Mouse (Mus musculus) G1E-ER4 (cell line): ENCODE measurements around the gene Itpr2. TPM values are rescaled to one million over a fixed set of nuclear protein-coding genes. Genes with fewer than 3 reads are reported as not detected.

Experiments
- GATA1 ChIP-seq: IDR thresholded peaks from one replicate; pipeline ENCODE4 v1.8.0; 2012; ENCODE audit warnings: low read length, inconsistent platforms
- polyA plus RNA-seq: library from polyadenylated mRNA; stranded (reverse); fragments of >175 nt; gene quantifications from 2 replicates; pipeline ENCODE4 v1.2.3, GENCODE M21; 2012

Gene Itpr2
- polyA plus RNA-seq, 1 experiment: 1.9 TPM

GRCm38 (mm10) chr6:146414094-146414493 is 87.9 kb downstream of the Itpr2 start:
- TF ChIP-seq GATA1: no peak

- no peak for TF ChIP-seq GATA1
Observed at GRCm38 (mm10) chr6:146411446-146412070, 90.5 kb downstream of the Itpr2 start.

- TF ChIP-seq GATA1: no peak
Observed at GRCm38 (mm10) chr6:146410427-146410810, 91.6 kb downstream of the Itpr2 start.

GRCm38 (mm10) chr6:146409692-146410426 is 92.2 kb downstream of the Itpr2 start:
- no peak for TF ChIP-seq GATA1

GRCm38 (mm10) chr6:146405380-146405779 is 96.6 kb downstream of the Itpr2 start:
- TF ChIP-seq GATA1: no peak

- TF ChIP-seq GATA1: no peak
Observed at GRCm38 (mm10) chr6:146404876-146405275, 97.1 kb downstream of the Itpr2 start.

GRCm38 (mm10) chr6:146404156-146404555 is 97.9 kb downstream of the Itpr2 start:
- TF ChIP-seq GATA1: no peak

- no peak for TF ChIP-seq GATA1
Observed at GRCm38 (mm10) chr6:146402905-146403642, 98.9 kb downstream of the Itpr2 start.

GRCm38 (mm10) chr6:146397803-146398202 is 104.2 kb downstream of the Itpr2 start:
- TF ChIP-seq GATA1: no peak

- TF ChIP-seq GATA1: no peak
Observed at GRCm38 (mm10) chr6:146396253-146396652, 105.8 kb downstream of the Itpr2 start.

- no peak for TF ChIP-seq GATA1
Observed at GRCm38 (mm10) chr6:146395616-146396015, 106.4 kb downstream of the Itpr2 start.

- no peak for TF ChIP-seq GATA1
Observed at GRCm38 (mm10) chr6:146392188-146392587, 109.8 kb downstream of the Itpr2 start.

GRCm38 (mm10) chr6:146390159-146390558 is 111.9 kb downstream of the Itpr2 start:
- TF ChIP-seq GATA1: no peak

GRCm38 (mm10) chr6:146388010-146388409 is 114.0 kb downstream of the Itpr2 start:
- TF ChIP-seq GATA1: no peak

- TF ChIP-seq GATA1: no peak
Observed at GRCm38 (mm10) chr6:146387039-146387713, 114.8 kb downstream of the Itpr2 start.

- TF ChIP-seq GATA1: no peak
Observed at GRCm38 (mm10) chr6:146379263-146379662, 122.8 kb downstream of the Itpr2 start.

GRCm38 (mm10) chr6:146371511-146371910 is 130.5 kb downstream of the Itpr2 start:
- no peak for TF ChIP-seq GATA1
